Mouse (Mus musculus): ENCODE results near the gene Gale. TPM values are rescaled to one million over a fixed set of nuclear protein-coding genes. Genes with fewer than 3 reads are reported as not detected.

The Gale gene
- polyA plus RNA-seq, 1 experiment: not detected

- Histone ChIP-seq H3K27ac (ENCODE audit: insufficient read depth, low read depth, low read length) (no peak overlapping the region), H3K4me1 (ENCODE audit: control insufficient read depth, insufficient read depth, low read length) (peaks cover 11% of the 10 kb centered on the region), H3K4me3 (ENCODE audit: insufficient read depth, low read depth, low read length) (no peak overlapping the region)
- no peak for TF ChIP-seq CTCF (IDR thresholded peaks at IDR 0.05; ENCODE audit: insufficient read depth, low read depth, low read length)
- no peak for TF ChIP-seq POLR2A (IDR thresholded peaks at IDR 0.05; ENCODE audit: insufficient read depth, low read depth, low read length)
- WGBS: 93% methylated on average over 10 of the region's 10 CpGs
Observed at GRCm38 (mm10) chr4:135926195-135926808, 37.2 kb upstream of the Gale start.

GRCm38 (mm10) chr4:135926861-135927260 lies 36.7 kb upstream of the Gale start:
- H3K27ac ChIP-seq (ENCODE audit: insufficient read depth, low read depth, low read length): no peak overlapping the region
- H3K4me1 ChIP-seq (ENCODE audit: control insufficient read depth, insufficient read depth, low read length): peaks cover 8% of the 10 kb centered on the region; the same call in 1 of the 2 replicates
- TF ChIP-seq POLR2A (IDR thresholded peaks at IDR 0.05; ENCODE audit: insufficient read depth, low read depth, low read length) (no peak), CTCF (IDR thresholded peaks at IDR 0.05; ENCODE audit: insufficient read depth, low read depth, low read length) (no peak)
- 95% methylated on average over 3 of the region's 3 CpGs for WGBS
- no peak overlapping the region for H3K4me3 ChIP-seq (ENCODE audit: insufficient read depth, low read depth, low read length)

- Histone ChIP-seq H3K4me1 (ENCODE audit: control insufficient read depth, insufficient read depth, low read length) (peaks cover 5% of the 10 kb centered on the region; the same call in 1 of the 2 replicates), H3K4me3 (ENCODE audit: insufficient read depth, low read depth, low read length) (no peak overlapping the region), H3K27ac (ENCODE audit: insufficient read depth, low read depth, low read length) (no peak overlapping the region)
- TF ChIP-seq CTCF (IDR thresholded peaks at IDR 0.05; ENCODE audit: insufficient read depth, low read depth, low read length) (no peak), POLR2A (IDR thresholded peaks at IDR 0.05; ENCODE audit: insufficient read depth, low read depth, low read length) (no peak)
- WGBS: 70% methylated on average over 9 of the region's 9 CpGs
Observed at GRCm38 (mm10) chr4:135928376-135928775, 35.2 kb upstream of the Gale start.

GRCm38 (mm10) chr4:135929405-135929804 lies 34.1 kb upstream of the Gale start:
- TF ChIP-seq POLR2A (IDR thresholded peaks at IDR 0.05; ENCODE audit: insufficient read depth, low read depth, low read length): no peak
- no peak for TF ChIP-seq CTCF (IDR thresholded peaks at IDR 0.05; ENCODE audit: insufficient read depth, low read depth, low read length)
- Histone ChIP-seq H3K27ac (ENCODE audit: insufficient read depth, low read depth, low read length) (no peak overlapping the region), H3K4me1 (ENCODE audit: control insufficient read depth, insufficient read depth, low read length) (peaks cover 5% of the 10 kb centered on the region; the same call in 1 of the 2 replicates), H3K4me3 (ENCODE audit: insufficient read depth, low read depth, low read length) (no peak overlapping the region)
- 93% methylated on average over 5 of the region's 5 CpGs for WGBS

GRCm38 (mm10) chr4:135929828-135930227 lies 33.7 kb upstream of the Gale start:
- WGBS: 94% methylated on average over 9 of the region's 9 CpGs
- Histone ChIP-seq H3K4me3 (ENCODE audit: insufficient read depth, low read depth, low read length) (no peak overlapping the region), H3K27ac (ENCODE audit: insufficient read depth, low read depth, low read length) (no peak overlapping the region), H3K4me1 (ENCODE audit: control insufficient read depth, insufficient read depth, low read length) (peaks cover 5% of the 10 kb centered on the region; the same call in 1 of the 2 replicates)
- TF ChIP-seq CTCF (IDR thresholded peaks at IDR 0.05; ENCODE audit: insufficient read depth, low read depth, low read length) (no peak), POLR2A (IDR thresholded peaks at IDR 0.05; ENCODE audit: insufficient read depth, low read depth, low read length) (no peak)

GRCm38 (mm10) chr4:135930239-135930638 lies 33.3 kb upstream of the Gale start:
- Histone ChIP-seq H3K27ac (ENCODE audit: insufficient read depth, low read depth, low read length) (no peak overlapping the region), H3K4me1 (ENCODE audit: control insufficient read depth, insufficient read depth, low read length) (peaks cover 5% of the 10 kb centered on the region; the same call in 1 of the 2 replicates), H3K4me3 (ENCODE audit: insufficient read depth, low read depth, low read length) (no peak overlapping the region)
- WGBS: 96% methylated on average over 8 of the region's 8 CpGs
- TF ChIP-seq POLR2A (IDR thresholded peaks at IDR 0.05; ENCODE audit: insufficient read depth, low read depth, low read length) (no peak), CTCF (IDR thresholded peaks at IDR 0.05; ENCODE audit: insufficient read depth, low read depth, low read length) (no peak)

- WGBS: 83% methylated on average over 5 of the region's 5 CpGs
- Histone ChIP-seq H3K27ac (ENCODE audit: insufficient read depth, low read depth, low read length) (no peak overlapping the region), H3K4me1 (ENCODE audit: control insufficient read depth, insufficient read depth, low read length) (peaks cover 5% of the 10 kb centered on the region; the same call in 1 of the 2 replicates), H3K4me3 (ENCODE audit: insufficient read depth, low read depth, low read length) (no peak overlapping the region)
- TF ChIP-seq CTCF (IDR thresholded peaks at IDR 0.05; ENCODE audit: insufficient read depth, low read depth, low read length): no peak
- TF ChIP-seq POLR2A (IDR thresholded peaks at IDR 0.05; ENCODE audit: insufficient read depth, low read depth, low read length): no peak
Observed at GRCm38 (mm10) chr4:135931832-135932231, 31.7 kb upstream of the Gale start.

- Histone ChIP-seq H3K4me3 (ENCODE audit: insufficient read depth, low read depth, low read length) (no peak overlapping the region), H3K27ac (ENCODE audit: insufficient read depth, low read depth, low read length) (no peak overlapping the region), H3K4me1 (ENCODE audit: control insufficient read depth, insufficient read depth, low read length) (peaks cover 7% of the 10 kb centered on the region)
- 65% methylated on average over 12 of the region's 12 CpGs for WGBS
- TF ChIP-seq CTCF (IDR thresholded peaks at IDR 0.05; ENCODE audit: insufficient read depth, low read depth, low read length) (no peak), POLR2A (IDR thresholded peaks at IDR 0.05; ENCODE audit: insufficient read depth, low read depth, low read length) (no peak)
Observed at GRCm38 (mm10) chr4:135934708-135935500, 28.6 kb upstream of the Gale start.

- Histone ChIP-seq H3K4me1 (ENCODE audit: control insufficient read depth, insufficient read depth, low read length) (peaks cover 7% of the 10 kb centered on the region), H3K27ac (ENCODE audit: insufficient read depth, low read depth, low read length) (no peak overlapping the region), H3K4me3 (ENCODE audit: insufficient read depth, low read depth, low read length) (no peak overlapping the region)
- TF ChIP-seq POLR2A (IDR thresholded peaks at IDR 0.05; ENCODE audit: insufficient read depth, low read depth, low read length) (no peak), CTCF (IDR thresholded peaks at IDR 0.05; ENCODE audit: insufficient read depth, low read depth, low read length) (no peak)
- WGBS: 67% methylated on average over 5 of the region's 5 CpGs
Observed at GRCm38 (mm10) chr4:135935502-135935901, 28.0 kb upstream of the Gale start.

Data from olfactory bulb, adult 2 months (tissue).